Mouse (Mus musculus) 3134 (cell line): ENCODE results near the gene Ppm1b.

Experiments
- DNase-seq: peaks from one replicate; pipeline ENCODE4 v3.0.0-alpha.2; 2011; ENCODE audit warnings: low spot score; ENCODE audit not compliant: insufficient read length; ENCODE audit errors: extremely low read depth

Gene Ppm1b

DNA sequence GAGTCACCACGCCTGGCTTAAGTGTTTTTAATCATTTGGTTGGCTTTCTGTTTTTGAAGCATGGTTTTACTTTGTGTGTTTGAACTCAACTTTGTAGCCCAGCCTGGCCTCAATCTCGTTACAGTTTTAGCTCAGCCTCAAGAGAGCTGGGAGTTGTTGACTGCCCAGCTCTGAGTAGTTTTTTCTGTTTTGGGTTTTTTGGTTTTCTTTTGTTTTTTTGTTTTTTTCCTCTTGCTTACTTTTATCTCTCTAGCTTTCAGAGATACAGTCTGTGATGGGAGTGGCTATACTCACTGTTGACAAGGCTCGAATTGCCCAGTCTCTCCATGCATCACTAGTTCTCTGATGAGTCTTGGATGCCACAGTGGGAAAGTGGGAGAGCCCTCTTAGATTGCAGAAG is 63.8 kb downstream of the Ppm1b start:
- no peak for DNase-seq

DNA sequence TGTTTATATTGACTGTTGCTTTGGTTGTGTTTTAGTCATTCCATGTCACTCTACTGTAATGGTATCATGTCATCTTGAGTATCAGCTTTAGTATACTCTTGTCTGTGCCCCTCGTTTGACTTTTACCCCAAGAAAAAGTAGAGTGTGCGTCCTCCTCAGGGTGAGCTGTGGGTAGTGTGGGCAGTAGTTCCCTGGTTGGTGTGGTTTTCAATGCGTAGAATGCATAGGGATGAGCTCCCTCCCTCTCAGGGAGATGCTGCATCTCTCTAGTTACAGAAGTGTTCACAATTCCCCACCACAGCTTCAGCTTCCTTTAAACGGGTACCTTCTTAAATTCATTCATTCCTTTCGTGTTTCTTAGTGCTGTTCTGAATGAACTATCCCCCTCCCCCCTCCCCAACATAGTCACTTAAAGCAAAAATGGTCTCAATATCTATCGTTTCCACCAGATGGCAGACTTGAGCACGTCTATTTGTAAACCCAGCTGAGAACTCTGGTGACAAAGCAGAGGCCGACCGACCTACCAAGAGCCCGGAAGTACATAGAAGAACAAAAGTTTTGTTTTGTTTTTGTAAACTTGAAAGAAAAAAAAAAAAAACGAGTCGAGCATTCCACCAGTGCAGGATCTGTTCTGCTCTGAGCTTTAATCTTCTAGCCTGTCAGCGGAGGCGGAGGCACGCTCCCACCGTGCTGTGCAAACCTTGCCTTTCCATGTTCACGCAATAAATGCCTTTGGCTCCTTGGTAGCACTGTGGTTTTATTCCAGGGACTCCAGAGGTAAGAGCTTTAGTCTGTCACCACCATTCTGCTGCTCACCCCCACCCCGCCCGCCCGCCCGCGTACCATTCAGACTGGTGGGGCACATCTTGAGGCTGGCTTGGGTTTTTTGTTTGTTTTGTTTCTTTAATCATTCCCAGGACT is 67.0 kb downstream of the Ppm1b start:
- DNase-seq: no peak

GRCm38 (mm10) chr17:85024237-85024636 is 67.7 kb downstream of the Ppm1b start:
- DNase-seq: no peak

- DNase-seq: no peak
These were observed 68.6 kb downstream of the Ppm1b start for GRCm38 (mm10) chr17:85025151-85025550.

DNA sequence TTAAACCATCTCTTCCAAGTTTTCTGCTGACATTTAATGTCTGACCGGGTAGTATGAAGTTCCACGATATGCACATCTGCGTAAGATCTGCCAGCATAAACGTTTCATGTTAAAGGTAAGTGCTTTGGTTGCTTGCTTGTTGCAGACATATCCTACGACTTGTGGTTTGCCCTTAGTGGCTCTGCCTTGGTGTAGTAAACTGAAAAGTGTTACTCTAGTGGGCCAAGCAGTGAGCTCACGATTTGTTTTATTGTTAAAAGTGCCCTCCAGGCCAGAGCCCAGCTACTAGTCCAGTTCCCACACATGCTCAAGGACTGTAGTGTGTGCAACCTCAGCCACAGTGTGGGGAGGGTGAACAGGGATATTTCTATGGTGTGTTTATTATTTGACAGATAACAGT is 69.9 kb downstream of the Ppm1b start:
- no peak for DNase-seq

DNA sequence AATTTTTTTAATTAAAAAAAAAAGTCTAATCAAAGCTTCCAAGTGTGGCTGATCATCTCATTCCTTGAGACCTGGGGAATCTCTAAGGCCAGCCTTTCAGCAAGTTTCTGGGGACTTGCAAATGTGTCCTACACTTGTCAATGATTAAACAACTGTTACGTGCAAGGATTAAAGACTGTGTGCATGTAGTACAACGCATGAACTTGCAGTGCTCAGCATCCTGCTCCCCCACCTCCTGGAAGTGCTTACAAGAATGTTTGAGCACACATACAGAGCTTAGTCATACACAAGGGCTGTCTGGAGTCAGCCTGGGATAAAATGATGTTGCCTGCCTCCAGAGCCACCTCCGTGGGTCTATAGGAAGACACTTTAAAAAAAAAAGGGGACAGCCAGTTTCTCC is 70.7 kb downstream of the Ppm1b start:
- DNase-seq: no peak

GRCm38 (mm10) chr17:85028093-85028739 is 71.7 kb downstream of the Ppm1b start, which contains the start of gene Slc3a1:
TSS of gene Slc3a1 (plus strand) at chr17:85028376.
- DNase-seq: no peak

GRCm38 (mm10) chr17:85028797-85029196 is 72.3 kb downstream of the Ppm1b start:
- no peak for DNase-seq

DNA sequence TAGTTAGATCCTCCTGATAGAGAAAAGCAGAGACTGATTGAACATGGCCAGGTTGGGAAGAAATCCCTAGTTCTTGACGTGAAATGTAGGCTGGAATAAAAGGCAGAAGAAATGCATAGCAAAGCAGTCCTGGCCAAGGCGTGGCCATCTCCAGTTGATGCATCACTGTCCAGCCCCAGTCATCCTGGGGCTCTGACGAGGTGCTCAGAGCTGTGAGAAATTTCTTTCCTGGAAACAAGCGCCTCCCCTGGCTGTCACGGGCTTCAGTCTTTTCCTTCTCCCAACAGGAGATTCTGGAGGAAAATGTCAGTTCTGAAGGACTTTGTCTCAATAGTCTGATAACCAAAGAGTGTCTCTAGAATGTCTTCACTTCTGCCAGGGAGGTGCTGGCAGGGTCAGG is 74.1 kb downstream of the Ppm1b start:
- DNase-seq: no peak

- DNase-seq: no peak
These were observed 76.5 kb downstream of the Ppm1b start for GRCm38 (mm10) chr17:85033087-85033486.

GRCm38 (mm10) chr17:85034068-85034467 is 77.5 kb downstream of the Ppm1b start:
- DNase-seq: no peak

DNA sequence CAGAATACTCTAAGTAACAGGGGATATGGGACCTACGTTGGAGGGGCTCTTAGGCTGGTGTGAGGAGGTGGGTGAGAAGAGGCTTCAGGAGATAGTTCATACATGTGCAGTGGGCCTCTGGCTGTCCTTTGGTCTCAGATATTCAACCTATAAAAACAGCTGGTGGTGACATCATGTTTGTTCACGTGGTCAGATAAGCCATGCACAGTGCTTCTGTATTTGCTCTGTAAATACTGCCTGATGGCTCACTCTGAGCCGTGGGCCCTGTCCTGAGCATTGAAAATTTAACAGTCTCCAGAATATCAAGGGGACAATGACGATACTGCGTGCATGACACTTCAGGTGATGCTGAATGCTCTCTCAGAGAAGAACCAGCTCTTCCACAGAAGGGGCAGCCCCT is 81.3 kb downstream of the Ppm1b start:
- DNase-seq: no peak

DNA sequence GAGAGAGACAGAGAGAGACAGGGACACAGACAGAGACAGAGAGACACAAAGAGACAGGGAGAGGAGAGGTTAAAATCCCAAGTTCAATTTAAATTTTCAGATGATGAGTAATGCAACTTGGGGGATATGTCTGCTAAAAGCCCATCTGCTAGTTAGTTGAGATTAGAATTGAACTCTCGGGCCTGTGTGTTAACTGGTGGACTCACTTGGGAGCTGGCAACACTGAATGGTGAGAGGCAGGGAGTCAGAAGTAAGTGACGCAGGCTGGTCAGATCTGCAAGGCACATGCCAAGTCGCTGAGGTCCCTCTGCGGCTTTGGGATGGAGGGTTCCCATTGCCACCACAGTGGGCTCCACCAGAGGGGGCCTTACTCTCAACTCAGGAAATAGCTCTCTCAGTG is 81.8 kb downstream of the Ppm1b start:
- DNase-seq: no peak

GRCm38 (mm10) chr17:85038761-85039160 is 82.2 kb downstream of the Ppm1b start:
- DNase-seq: no peak

DNA sequence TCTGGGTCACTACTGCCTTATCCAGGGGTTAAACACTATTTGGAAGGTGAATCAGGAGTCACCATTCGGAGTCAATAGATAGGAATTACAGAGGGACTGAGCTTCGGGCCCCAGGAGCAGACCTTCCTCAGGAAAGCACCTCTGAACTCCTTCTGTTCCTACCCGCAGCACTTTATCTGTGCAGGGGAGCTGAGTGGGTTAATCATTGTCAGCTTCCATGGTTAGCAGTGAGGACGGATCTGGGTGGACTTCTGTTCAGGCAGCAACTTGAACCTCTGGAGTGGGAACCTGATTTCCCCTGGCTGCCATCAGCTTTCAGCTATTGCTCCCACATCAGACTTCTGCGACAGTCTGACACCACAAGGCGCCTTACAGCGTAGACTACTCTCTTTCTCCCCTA is 84.4 kb downstream of the Ppm1b start:
- DNase-seq: no peak

DNA sequence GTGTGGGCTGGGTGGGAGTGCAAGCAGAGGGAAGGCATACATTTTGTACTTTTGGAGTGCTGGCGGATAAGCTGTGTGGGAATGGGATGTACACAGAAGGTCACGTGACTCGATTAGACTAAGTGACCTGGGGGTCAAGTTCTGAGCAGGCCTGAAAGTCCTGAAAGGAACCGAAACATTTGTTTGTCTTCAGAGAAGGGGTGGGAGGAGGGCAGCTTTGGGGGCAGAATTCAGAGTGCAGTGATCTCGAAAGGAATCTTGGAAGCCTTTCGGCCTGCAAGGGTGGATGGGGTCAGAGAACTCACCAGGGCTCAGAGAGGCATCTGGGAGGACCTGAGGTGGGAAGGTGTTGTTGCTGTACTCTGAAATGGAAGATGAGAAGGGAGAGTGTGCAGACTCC is 85.9 kb downstream of the Ppm1b start:
- no peak for DNase-seq

DNA sequence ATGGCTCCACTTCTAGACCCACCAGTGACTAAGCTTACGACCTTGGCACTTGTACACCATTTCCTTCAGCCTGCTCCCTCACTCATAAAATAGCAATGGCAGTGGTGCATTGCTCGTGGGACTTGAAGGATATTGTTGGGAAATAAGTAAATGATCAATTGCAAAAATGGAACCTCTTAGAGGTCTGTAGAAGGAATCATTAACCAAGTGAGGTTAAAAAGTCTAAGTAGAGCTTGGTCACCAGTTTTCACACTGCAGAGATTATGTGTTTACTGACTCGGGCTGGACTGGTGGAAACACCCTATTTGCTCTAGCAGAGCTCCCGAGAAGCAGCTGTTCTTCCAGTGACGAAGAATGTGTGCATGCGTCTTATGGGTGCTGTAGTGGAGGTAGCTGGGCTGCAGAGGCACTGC is 86.9 kb downstream of the Ppm1b start:
- no peak for DNase-seq

GRCm38 (mm10) chr17:85044466-85044865 is 87.9 kb downstream of the Ppm1b start:
- no peak for DNase-seq

- DNase-seq: no peak
These were observed 88.6 kb downstream of the Ppm1b start for GRCm38 (mm10) chr17:85045160-85045559.

DNA sequence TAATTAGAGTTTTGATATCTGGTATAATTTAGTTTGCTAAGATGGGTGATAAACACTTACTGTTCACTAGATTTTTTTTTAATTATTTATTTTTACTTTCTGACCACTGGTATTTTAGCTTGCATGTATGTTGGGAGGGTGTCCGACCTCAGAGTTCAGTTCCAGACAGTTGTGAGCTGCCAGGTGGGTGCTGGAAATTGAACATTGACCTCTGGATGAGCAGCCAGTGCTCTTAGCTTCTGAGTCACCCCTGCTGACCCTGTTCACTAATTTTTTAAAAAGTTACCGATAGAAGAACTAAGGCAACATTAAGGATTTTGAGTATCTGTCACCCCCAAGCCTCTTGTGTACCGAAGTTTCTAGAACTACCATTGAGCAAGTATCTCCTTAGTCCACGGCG is 91.8 kb downstream of the Ppm1b start:
- no peak for DNase-seq

GRCm38 (mm10) chr17:85058276-85058675 is 101.7 kb downstream of the Ppm1b start:
- no peak for DNase-seq

- no peak for DNase-seq
These were observed 102.6 kb downstream of the Ppm1b start for GRCm38 (mm10) chr17:85059136-85059535.
